Mouse (Mus musculus) olfactory bulb, adult 2 months (tissue): ENCODE measurements around the gene Myf6. TPM values are rescaled to one million over a fixed set of nuclear protein-coding genes. Genes with fewer than 3 reads are reported as not detected.

ENCODE experiments used
- H3K27ac ChIP-seq: fragments of 200-500 bp; 2 replicates; pipeline ENCODE4 v1.5.1; 2012; ENCODE audit warnings: low read depth, low read length; ENCODE audit not compliant: insufficient read depth
- H3K4me1 ChIP-seq: fragments of 200-500 bp; 2 replicates; pipeline ENCODE4 v1.6.1; 2012; ENCODE audit warnings: low read length; ENCODE audit not compliant: control insufficient read depth, insufficient read depth
- H3K4me3 ChIP-seq: fragments of 200-500 bp; 2 replicates; pipeline ENCODE4 v1.5.1; 2012; ENCODE audit warnings: mild to moderate bottlenecking, low read depth, low read length, moderate library complexity; ENCODE audit not compliant: insufficient read depth
- CTCF ChIP-seq: fragments of 200-500 bp; IDR thresholded peaks from 2 replicates; pipeline ENCODE4 v1.5.1; 2012; ENCODE audit warnings: low read depth, mild to moderate bottlenecking, low read length, moderate library complexity; ENCODE audit not compliant: insufficient read depth
- POLR2A ChIP-seq: fragments of 200-500 bp; IDR thresholded peaks from 2 replicates; pipeline ENCODE4 v1.6.1; 2012; ENCODE audit warnings: mild to moderate bottlenecking, low read depth, low read length, moderate library complexity; ENCODE audit not compliant: insufficient read depth
- WGBS: fragments of 180-500 bp; shearing (Covaris S2); methylation state at CpG from one replicate; pipeline ENCODE4 v1.1.7; 2018; 5-methylcytosine and 5-hydroxymethylcytosine counted together
- polyA plus RNA-seq: library from polyadenylated mRNA; stranded (reverse); fragments of >200 nt; gene quantifications from 2 replicates; pipeline ENCODE4 v1.2.4, GENCODE M21; 2012; ENCODE audit warnings: low replicate concordance; ENCODE audit not compliant: missing spikeins, insufficient read depth, insufficient read length

Gene Myf6
- polyA plus RNA-seq, 1 experiment = not detected

DNA sequence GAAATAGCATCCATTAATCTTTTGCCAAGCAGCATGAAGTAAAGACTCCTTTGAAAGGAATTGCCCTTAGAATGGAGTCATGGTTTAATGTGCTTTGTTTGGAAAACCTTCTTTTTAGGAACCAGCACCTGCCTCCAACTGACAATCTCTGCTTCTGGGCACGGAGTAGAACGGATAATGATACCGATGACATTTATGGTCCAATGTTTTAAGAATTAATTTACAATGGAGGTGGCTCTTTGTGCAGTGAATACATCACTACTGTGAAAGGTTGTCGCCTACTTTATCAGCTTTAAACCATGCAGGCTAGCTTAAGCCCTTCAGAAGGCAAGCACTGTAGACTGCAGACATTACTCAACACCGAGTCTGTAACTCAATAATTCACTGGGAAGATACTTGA is 22.8 kb downstream of the Myf6 start:
- 66% methylated on average over 5 of the region's 5 CpGs for WGBS
- no peaks in the 10 kb centered on the region for H3K4me1 ChIP-seq
- TF ChIP-seq POLR2A = no peak
- no peak for TF ChIP-seq CTCF
- H3K27ac ChIP-seq = no peak overlapping the region
- no peak overlapping the region for H3K4me3 ChIP-seq

DNA sequence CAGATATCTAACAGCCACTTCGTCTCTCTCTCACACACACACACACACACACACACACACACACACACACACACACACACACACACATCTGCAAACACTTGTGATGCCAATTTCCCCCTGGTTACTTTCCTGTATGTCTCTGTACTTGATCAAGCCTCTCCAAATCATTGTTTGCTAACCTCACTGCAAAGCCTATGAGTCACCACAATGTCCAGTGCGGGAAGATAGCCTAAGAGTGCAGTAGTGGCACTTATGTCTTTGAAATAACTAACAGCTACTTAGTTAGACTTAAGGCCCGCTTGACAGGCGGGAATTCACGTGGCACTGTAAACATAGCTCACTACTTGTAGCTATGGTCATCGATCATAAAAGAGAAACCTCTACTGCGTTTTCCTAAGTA is 26.7 kb downstream of the Myf6 start:
- H3K4me3 ChIP-seq = no peak overlapping the region
- H3K4me1 ChIP-seq = no peaks in the 10 kb centered on the region
- no peak overlapping the region for H3K27ac ChIP-seq
- 92% methylated on average over 7 of the region's 7 CpGs for WGBS
- TF ChIP-seq POLR2A (no peak), CTCF (no peak)

DNA sequence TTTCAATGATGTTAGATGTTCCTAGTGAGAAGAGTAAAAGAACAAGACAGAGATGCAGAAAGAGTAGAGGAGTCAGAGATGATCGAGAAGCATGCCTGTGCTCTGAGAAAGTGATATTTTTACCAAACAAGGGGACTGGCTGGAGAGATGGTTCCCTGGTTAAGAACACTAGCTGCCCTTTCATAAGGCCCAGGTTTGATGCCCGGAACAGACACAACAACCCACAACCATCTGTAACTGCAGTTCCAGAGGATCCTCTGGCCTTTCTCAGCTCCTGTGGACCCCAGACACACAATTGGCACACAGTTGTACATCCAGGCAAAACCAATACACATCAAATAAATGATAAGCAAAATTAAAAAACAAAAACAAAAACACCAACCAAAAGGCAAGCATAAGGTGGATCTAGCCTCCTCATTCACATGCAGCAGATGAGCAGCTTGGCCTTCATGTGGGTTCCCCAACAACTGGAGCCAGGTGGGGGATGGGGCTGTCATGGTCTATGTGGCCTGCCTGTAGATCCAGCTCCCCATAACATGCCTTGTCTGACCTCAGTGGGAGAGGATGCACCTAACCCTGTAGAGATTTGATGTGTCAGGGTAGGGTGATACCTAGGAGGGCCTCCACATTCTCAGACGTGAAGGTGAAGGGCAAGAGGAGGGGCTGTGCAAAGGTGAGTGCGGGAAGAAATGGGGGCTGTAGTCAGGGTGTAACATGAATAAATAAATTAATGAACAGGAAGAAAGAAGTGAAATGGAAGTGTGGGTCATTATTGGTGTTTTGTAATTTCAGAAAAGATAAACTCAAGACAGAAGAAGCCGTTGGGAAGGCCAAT is 44.8 kb downstream of the Myf6 start:
- Histone ChIP-seq H3K27ac (no peak overlapping the region), H3K4me1 (no peaks in the 10 kb centered on the region), H3K4me3 (no peak overlapping the region)
- 94% methylated on average over 5 of the region's 5 CpGs for WGBS
- TF ChIP-seq POLR2A (no peak), CTCF (no peak)

Other genes with a start within 250 kb of the Myf6 start
- not detected in 2 replicates for gene Lin7a, start 223.1 kb downstream of the Myf6 start, polyA plus RNA-seq
- not detected in 2 replicates for gene Myf5, start 8.6 kb downstream of the Myf6 start, polyA plus RNA-seq
- not detected in 2 replicates for gene Ptprq, start 225.3 kb upstream of the Myf6 start, polyA plus RNA-seq